Comparison of ENCODE assay signal across 13 mouse cellular contexts in genomic region chr11:35972270-35972931, GRCm38 (mm10). TPM values are rescaled to one million over a fixed set of nuclear protein-coding genes. Genes with fewer than 3 reads are reported as not detected.
DNase-seq lines count a peak whose midpoint lies in the region; ATAC-seq lines count a peak whose summit lies in the region.
"Had no signal": no experiment of that assay in that cellular context is flagged by ENCODE, and none has a peak within 500 bp of the region (broad histone marks: within the 10 kb centered on the region; RNA-seq: fewer than 3 reads in every experiment).

No protein-coding gene starts in this region.

- H3K9ac ChIP-seq in lung, embryonic 15.5 days, result no peak overlapping the region
- no peak overlapping the region for H3K9ac ChIP-seq in hindbrain, embryonic 11.5 days (ENCODE audit: low read depth, low read length)
- H3K9ac ChIP-seq in midbrain, embryonic 11.5 days (ENCODE audit: low read length), result peak overlapping the region; percentile 7; the same call in 1 of the 2 replicates
- no peak overlapping the region for H3K9ac ChIP-seq in stomach, embryonic 16.5 days (ENCODE audit: low read length)

- peak overlapping the region; percentile 74 for H3K27ac ChIP-seq in lung, embryonic 15.5 days
- H3K27ac ChIP-seq in hindbrain, embryonic 11.5 days (ENCODE audit: low read depth, low read length), result peak overlapping the region; percentile 43
- H3K27ac ChIP-seq in midbrain, embryonic 11.5 days (ENCODE audit: low read depth, low read length), result peak overlapping the region; percentile 44; the same call in 1 of the 2 replicates
- peak overlapping the region; percentile 69 for H3K27ac ChIP-seq in stomach, embryonic 16.5 days (ENCODE audit: low read length)
- H3K27ac ChIP-seq: macrophage had no signal

- H3K4me3 ChIP-seq in lung, embryonic 15.5 days, result no peak overlapping the region
- no peak overlapping the region for H3K4me3 ChIP-seq in hindbrain, embryonic 11.5 days (ENCODE audit: low read depth, low read length)
- H3K4me3 ChIP-seq in midbrain, embryonic 11.5 days (ENCODE audit: low read depth, low read length), result no peak overlapping the region
- H3K4me3 ChIP-seq in stomach, embryonic 16.5 days (replicated peaks; ENCODE audit: low read length), result no peak overlapping the region

- H3K36me3 ChIP-seq in lung, embryonic 15.5 days, result no peaks in the 10 kb centered on the region
- H3K36me3 ChIP-seq in hindbrain, embryonic 11.5 days (ENCODE audit: control insufficient read depth, insufficient read depth, low read length), result no peaks in the 10 kb centered on the region
- H3K36me3 ChIP-seq in midbrain, embryonic 11.5 days (ENCODE audit: control insufficient read depth, insufficient read depth, low read length), result no peaks in the 10 kb centered on the region
- H3K36me3 ChIP-seq in stomach, embryonic 16.5 days (ENCODE audit: control insufficient read depth, insufficient read depth, low read length), result no peaks in the 10 kb centered on the region

- no peak for ATAC-seq in lung, embryonic 15.5 days (ENCODE audit: borderline replicate concordance, extremely low read depth, low FRiP score, low TSS enrichment)
- peak; percentile 62 for ATAC-seq in hindbrain, embryonic 11.5 days (ENCODE audit: low FRiP score)
- ATAC-seq in midbrain, embryonic 11.5 days (ENCODE audit: low FRiP score), result peak; percentile 66
- ATAC-seq in stomach, embryonic 16.5 days (ENCODE audit: insufficient read depth, low FRiP score), result no peak

- no peak for DNase-seq in lung, postnatal 25 days (ENCODE audit: low spot score)
- peak; percentile 44 for DNase-seq in hindbrain, embryonic 11.5 days (ENCODE audit: low spot score)
- DNase-seq in midbrain, embryonic 11.5 days (ENCODE audit: low spot score, missing footprints), result peak; percentile 90
- no peak for DNase-seq in layer of hippocampus, postnatal 14 days (ENCODE audit: low spot score in 2 of 2)
- DNase-seq in c-Kit-positive CD71-positive TER-119-positive erythroid progenitor cells, embryonic 14.5 days (ENCODE audit: low spot score), result no peak
- DNase-seq: adrenal gland, postnatal 36 days; cerebellum, adult 2 months; kidney, adult 9 months; liver; thymus, postnatal 36 days had no signal

- peaks cover 4% of the 10 kb centered on the region; the same call in 1 of the 2 replicates for H3K27me3 ChIP-seq in lung, embryonic 15.5 days
- H3K27me3 ChIP-seq in hindbrain, embryonic 11.5 days (ENCODE audit: control insufficient read depth, insufficient read depth, low read length), result no peaks in the 10 kb centered on the region
- H3K27me3 ChIP-seq in midbrain, embryonic 11.5 days (ENCODE audit: control insufficient read depth, insufficient read depth, low read length), result peaks cover 2% of the 10 kb centered on the region
- H3K27me3 ChIP-seq in stomach, embryonic 16.5 days (ENCODE audit: control insufficient read depth, insufficient read depth, low read length), result no peaks in the 10 kb centered on the region

- peaks cover 25% of the 10 kb centered on the region for H3K4me1 ChIP-seq in lung, embryonic 15.5 days
- H3K4me1 ChIP-seq in hindbrain, embryonic 11.5 days (replicated peaks; ENCODE audit: control insufficient read depth, insufficient read depth, low read length), result peaks cover 17% of the 10 kb centered on the region
- peaks cover 41% of the 10 kb centered on the region for H3K4me1 ChIP-seq in midbrain, embryonic 11.5 days (ENCODE audit: control insufficient read depth, insufficient read depth, low read length)
- H3K4me1 ChIP-seq in stomach, embryonic 16.5 days (ENCODE audit: control insufficient read depth, insufficient read depth, low read length), result peaks cover 10% of the 10 kb centered on the region; the same call in 1 of the 2 replicates

- no peak overlapping the region; the same call in 1 of the 2 replicates for H3K4me2 ChIP-seq in lung, embryonic 15.5 days
- H3K4me2 ChIP-seq in hindbrain, embryonic 11.5 days (replicated peaks; ENCODE audit: low read depth, low read length), result no peak overlapping the region
- H3K4me2 ChIP-seq in midbrain, embryonic 11.5 days, result peak overlapping the region; percentile 20
- 0 out of 2 replicates have a peak overlapping the region, but pooled peaks have one; percentile 9 for H3K4me2 ChIP-seq in stomach, embryonic 16.5 days (ENCODE audit: low read depth, low read length)

- H3K9me3 ChIP-seq in lung, embryonic 15.5 days, result no peaks in the 10 kb centered on the region
- no peaks in the 10 kb centered on the region for H3K9me3 ChIP-seq in hindbrain, embryonic 11.5 days (ENCODE audit: control insufficient read depth, low read length)
- H3K9me3 ChIP-seq in midbrain, embryonic 11.5 days (ENCODE audit: control insufficient read depth, low read length), result no peaks in the 10 kb centered on the region
- no peaks in the 10 kb centered on the region for H3K9me3 ChIP-seq in stomach, embryonic 16.5 days (replicated peaks; ENCODE audit: control insufficient read depth, low read length)

- WGBS in lung, embryonic 15.5 days, result 4% methylated on average over 6 of the region's 6 CpGs
- 3% methylated on average over 6 of the region's 6 CpGs for WGBS in hindbrain, embryonic 11.5 days
- 2% methylated on average over 6 of the region's 6 CpGs for WGBS in midbrain, embryonic 11.5 days
- WGBS in stomach, embryonic 16.5 days, result 19% methylated on average over 6 of the region's 6 CpGs

RNA-seq across cellular contexts. Expression of gene Wwc1, which starts 7.9 kb away (rescaled TPM):
- polyA plus RNA-seq in lung, embryonic 15.5 days (2015; fragmentation: Nextera tagmentation; extraction: Ambion mirVana), result 16.2 and 16.7 TPM in 2 replicates
- 7.0 and 8.5 TPM in 2 replicates for polyA plus RNA-seq in hindbrain, embryonic 11.5 days (2014; fragmentation: Nextera tagmentation; extraction: Ambion mirVana)
- polyA plus RNA-seq in midbrain, embryonic 11.5 days (2014; fragmentation: Nextera tagmentation; extraction: Ambion mirVana), result 6.4 and 8.5 TPM in 2 replicates
- polyA plus RNA-seq in stomach, embryonic 16.5 days (2015; fragmentation: Nextera tagmentation; extraction: Ambion mirVana), result 5.0 and 5.8 TPM in 2 replicates
- 100 to 1,000 TPM; 101 to 113 TPM for total RNA-seq in layer of hippocampus, postnatal 14 days (2021)

Comparison
In these comparisons a context has a peak if more than half of its experiments do, and no peak if none do; other contexts are left out.
1. ATAC-seq: peak in hindbrain, embryonic 11.5 days (single experiment) and midbrain, embryonic 11.5 days (single experiment); none in lung, embryonic 15.5 days (single experiment) and stomach, embryonic 16.5 days (single experiment).
2. H3K4me2 ChIP-seq: peak in midbrain, embryonic 11.5 days (single experiment) and stomach, embryonic 16.5 days (single experiment); none in lung, embryonic 15.5 days (single experiment) and hindbrain, embryonic 11.5 days (single experiment).
3. DNase-seq: peak in hindbrain, embryonic 11.5 days (single experiment) and midbrain, embryonic 11.5 days (single experiment); none in lung, postnatal 25 days (single experiment), layer of hippocampus, postnatal 14 days (0 of 2) and c-Kit-positive CD71-positive TER-119-positive erythroid progenitor cells, embryonic 14.5 days (single experiment).
4. Peak in every context shown above with its lines, with median percentiles within 50 percentile points of each other: H3K27ac ChIP-seq.